Mouse (Mus musculus) cerebellum, postnatal 14 days (tissue): ENCODE measurements around the gene Atp6v0b.

Experiments used
- DNase-seq, 2 experiments: peaks; one replicate each; pipeline ENCODE4 v3.0.0; 2021; ENCODE audit warnings: mixed read lengths in 2 of 2

The Atp6v0b gene

GRCm38 (mm10) chr4:117871787-117872186 lies 15.3 kb downstream of the Atp6v0b start:
- no peak for DNase-seq

- no peak for DNase-seq
Observed at GRCm38 (mm10) chr4:117870437-117870836, 16.7 kb downstream of the Atp6v0b start.

GRCm38 (mm10) chr4:117869317-117869716 lies 17.8 kb downstream of the Atp6v0b start:
- DNase-seq = no peak

GRCm38 (mm10) chr4:117867823-117868222 lies 19.3 kb downstream of the Atp6v0b start:
- DNase-seq = peak; percentile 75 to 83

GRCm38 (mm10) chr4:117867000-117867399 lies 20.1 kb downstream of the Atp6v0b start:
- no peak for DNase-seq

GRCm38 (mm10) chr4:117866083-117866482 lies 21.1 kb downstream of the Atp6v0b start:
- peak in 1 of 2 experiments; percentile 59 for DNase-seq

- DNase-seq = peak in 1 of 2 experiments; percentile 57
Observed at GRCm38 (mm10) chr4:117862823-117863222, 24.3 kb downstream of the Atp6v0b start.

- DNase-seq = no peak
Observed at GRCm38 (mm10) chr4:117860570-117860969, 26.6 kb downstream of the Atp6v0b start.

- peak; percentile 64 to 79 for DNase-seq
Observed at GRCm38 (mm10) chr4:117858794-117859193, 28.3 kb downstream of the Atp6v0b start.

GRCm38 (mm10) chr4:117855146-117855545 lies 32.0 kb downstream of the Atp6v0b start:
- peak; percentile 43 to 65 for DNase-seq

- no peak for DNase-seq
Observed at GRCm38 (mm10) chr4:117852152-117852868, 34.8 kb downstream of the Atp6v0b start.

- DNase-seq = no peak
Observed at GRCm38 (mm10) chr4:117850871-117851270, 36.3 kb downstream of the Atp6v0b start.

- DNase-seq = peak; percentile 81
Observed at GRCm38 (mm10) chr4:117850176-117850575, 37.0 kb downstream of the Atp6v0b start.

- DNase-seq = no peak
Observed at GRCm38 (mm10) chr4:117849506-117849905, 37.6 kb downstream of the Atp6v0b start.

GRCm38 (mm10) chr4:117849063-117849462 lies 38.1 kb downstream of the Atp6v0b start:
- DNase-seq = no peak

- peak; percentile 73 to 74 for DNase-seq
Observed at GRCm38 (mm10) chr4:117847011-117847410, 40.1 kb downstream of the Atp6v0b start.

GRCm38 (mm10) chr4:117846261-117846660 lies 40.9 kb downstream of the Atp6v0b start:
- no peak for DNase-seq

GRCm38 (mm10) chr4:117845316-117845715 lies 41.8 kb downstream of the Atp6v0b start:
- DNase-seq = peak in 1 of 2 experiments; percentile 44

GRCm38 (mm10) chr4:117844467-117844866 lies 42.7 kb downstream of the Atp6v0b start:
- DNase-seq = no peak

- DNase-seq = peak; percentile 53 to 71
Observed at GRCm38 (mm10) chr4:117843101-117843500, 44.0 kb downstream of the Atp6v0b start.

GRCm38 (mm10) chr4:117841566-117841965 lies 45.6 kb downstream of the Atp6v0b start:
- DNase-seq = no peak

GRCm38 (mm10) chr4:117840821-117841220 lies 46.3 kb downstream of the Atp6v0b start:
- no peak for DNase-seq

GRCm38 (mm10) chr4:117839366-117839765 lies 47.8 kb downstream of the Atp6v0b start:
- DNase-seq = no peak

GRCm38 (mm10) chr4:117837271-117837670 lies 49.9 kb downstream of the Atp6v0b start:
- no peak for DNase-seq
